Mouse (Mus musculus): ENCODE measurements around the gene Auh. TPM values are rescaled to one million over a fixed set of nuclear protein-coding genes. Genes with fewer than 3 reads are reported as not detected.
A peak's percentile ranks its signal among the peaks of the same experiment; 100 is the strongest.

Gene Auh
- polyA plus RNA-seq, 1 experiment from 2014 or later = 46.8 TPM

DNA sequence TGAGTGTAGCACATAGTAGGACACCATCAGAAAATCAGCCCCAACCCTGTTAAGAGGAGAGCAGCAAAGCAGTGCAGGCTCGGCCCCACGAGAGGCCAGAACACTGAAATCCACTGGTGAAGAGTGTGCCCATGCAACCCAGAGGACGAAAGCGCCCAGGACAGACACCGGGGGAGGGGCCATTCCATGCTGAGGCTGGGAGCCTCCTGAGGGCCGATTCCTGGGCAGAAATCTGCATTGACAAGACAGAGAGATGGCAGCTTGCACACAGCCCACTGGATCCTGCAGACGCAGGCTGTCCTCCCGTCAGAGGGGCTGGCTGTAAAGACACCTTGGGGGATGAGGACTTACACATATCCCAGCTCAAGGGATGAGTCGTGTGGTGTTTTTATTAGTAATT, 104.7 kb downstream of the Auh start:
- WGBS = 55% methylated on average over 9 of the region's 9 CpGs
- Histone ChIP-seq H3K9me3 (no peaks in the 10 kb centered on the region), H3K9ac (no peak overlapping the region), H3K4me1 (replicated peaks) (peaks cover 28% of the 10 kb centered on the region), H3K4me2 (replicated peaks) (peak overlapping the region; percentile 23), H3K27me3 (replicated peaks) (no peaks in the 10 kb centered on the region), H3K36me3 (no peaks in the 10 kb centered on the region), H3K4me3 (replicated peaks) (no peak overlapping the region), H3K27ac (no peak overlapping the region)
- ATAC-seq = 0 out of 2 replicates have a peak, but pooled peaks have one; percentile 11

DNA sequence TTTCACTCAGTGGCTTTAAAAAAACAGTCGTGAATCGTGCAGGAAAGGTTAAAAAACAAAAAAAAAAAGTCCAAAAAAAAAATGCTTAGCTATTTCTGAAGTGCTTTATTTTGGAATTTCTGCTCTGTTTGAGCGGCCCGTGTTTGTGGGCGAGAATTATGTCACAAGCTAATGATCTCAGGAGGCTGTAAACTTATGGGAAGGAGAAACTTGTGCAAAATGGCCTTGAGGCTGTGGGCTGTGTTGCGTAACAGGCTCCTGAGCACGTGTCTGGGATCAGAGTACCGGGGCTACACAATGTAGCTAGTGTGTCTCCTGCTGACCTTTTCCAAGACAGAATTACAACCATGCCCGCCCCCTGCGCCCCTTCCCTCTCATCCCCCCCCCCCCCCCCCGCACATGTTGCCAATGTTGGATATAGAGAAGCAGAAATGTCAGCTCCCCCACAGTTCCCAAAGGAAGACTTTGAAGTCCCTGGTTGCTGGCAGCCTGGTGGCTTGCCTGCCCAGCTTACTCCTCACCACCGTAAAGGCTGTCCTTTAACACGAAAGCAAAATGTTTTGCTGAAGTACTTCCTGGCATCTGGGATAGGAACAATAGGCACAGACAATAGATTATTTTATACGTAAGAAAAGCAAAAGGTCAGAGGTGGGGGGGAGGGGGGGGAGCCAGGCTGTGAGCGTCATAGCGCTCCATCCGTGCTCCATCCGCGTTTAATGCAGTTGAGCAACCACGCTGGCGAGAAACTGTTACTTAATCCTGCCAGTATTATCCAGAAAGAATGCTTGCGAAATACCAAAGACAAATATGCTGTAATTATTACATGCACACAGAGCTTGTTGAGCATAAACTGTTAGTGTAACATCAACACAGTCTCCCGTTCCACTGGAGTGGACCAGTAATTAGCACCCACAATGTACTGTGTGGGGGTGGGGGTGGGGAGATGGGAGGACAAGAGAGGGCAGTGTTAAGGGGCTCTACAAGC, 107.0 kb downstream of the Auh start:
- Histone ChIP-seq H3K27me3 (replicated peaks) (no peaks in the 10 kb centered on the region), H3K9ac (no peak overlapping the region), H3K27ac (peak overlapping the region; percentile 38; the same call in 1 of the 2 replicates), H3K4me2 (replicated peaks) (0 out of 2 replicates have a peak overlapping the region, but pooled peaks have one; percentile 22), H3K36me3 (no peaks in the 10 kb centered on the region), H3K4me1 (replicated peaks) (peaks cover 45% of the 10 kb centered on the region), H3K9me3 (no peaks in the 10 kb centered on the region), H3K4me3 (replicated peaks) (no peak overlapping the region)
- ATAC-seq = peak; percentile 73
- WGBS = 20% methylated on average over 23 of the region's 23 CpGs

DNA sequence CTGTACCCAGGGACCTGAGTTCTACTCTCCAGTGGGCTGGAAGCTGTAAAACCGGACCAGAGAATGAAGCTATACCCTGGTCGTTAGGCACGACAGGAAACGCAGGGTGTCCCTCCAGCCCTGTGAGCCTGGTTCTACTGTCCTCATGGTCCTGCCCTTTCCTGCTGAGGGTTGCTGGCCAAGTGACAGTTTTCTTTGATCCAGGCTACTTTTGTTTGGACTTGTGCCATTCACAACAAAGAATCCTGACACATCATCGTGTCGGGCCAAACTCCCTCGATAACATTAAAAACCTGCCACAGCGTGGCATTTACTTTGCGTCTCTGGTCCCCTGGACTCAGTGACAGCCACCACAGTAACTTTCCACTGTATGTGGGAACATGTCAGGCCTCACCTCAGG, 107.9 kb downstream of the Auh start:
- Histone ChIP-seq H3K27me3 (replicated peaks) (no peaks in the 10 kb centered on the region), H3K4me2 (replicated peaks) (no peak overlapping the region), H3K27ac (peak overlapping the region; percentile 38), H3K4me3 (replicated peaks) (no peak overlapping the region), H3K36me3 (no peaks in the 10 kb centered on the region), H3K9me3 (no peaks in the 10 kb centered on the region), H3K4me1 (replicated peaks) (peaks cover 45% of the 10 kb centered on the region), H3K9ac (no peak overlapping the region)
- ATAC-seq = no peak
- WGBS = 59% methylated on average over 9 of the region's 9 CpGs

DNA sequence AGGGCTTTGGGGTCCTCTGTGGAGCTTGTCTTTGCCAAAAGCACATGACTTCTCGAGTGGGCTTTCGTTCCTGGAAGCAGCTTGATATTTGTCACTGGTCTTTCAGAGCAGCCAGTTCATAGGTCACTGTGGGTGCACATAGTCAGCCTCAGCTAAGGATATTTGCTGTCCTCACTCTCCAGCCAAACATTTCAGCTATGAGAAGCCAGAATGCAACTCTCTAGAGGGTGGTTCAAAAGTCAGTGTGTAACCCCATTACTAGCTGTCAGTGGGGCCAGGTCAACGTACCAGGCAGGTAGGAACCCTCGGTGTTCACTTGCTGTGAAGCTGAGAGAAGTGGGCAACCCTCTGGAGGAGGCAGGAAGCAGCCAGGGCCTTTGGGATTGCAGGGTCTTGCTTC, 109.6 kb downstream of the Auh start:
- Histone ChIP-seq H3K9me3 (no peaks in the 10 kb centered on the region), H3K36me3 (no peaks in the 10 kb centered on the region), H3K27me3 (replicated peaks) (no peaks in the 10 kb centered on the region), H3K4me2 (replicated peaks) (no peak overlapping the region), H3K9ac (no peak overlapping the region), H3K27ac (0 out of 2 replicates have a peak overlapping the region, but pooled peaks have one; percentile 73), H3K4me3 (replicated peaks) (no peak overlapping the region), H3K4me1 (replicated peaks) (peaks cover 44% of the 10 kb centered on the region)
- 71% methylated on average over 4 of the region's 4 CpGs for WGBS
- no peak for ATAC-seq

DNA sequence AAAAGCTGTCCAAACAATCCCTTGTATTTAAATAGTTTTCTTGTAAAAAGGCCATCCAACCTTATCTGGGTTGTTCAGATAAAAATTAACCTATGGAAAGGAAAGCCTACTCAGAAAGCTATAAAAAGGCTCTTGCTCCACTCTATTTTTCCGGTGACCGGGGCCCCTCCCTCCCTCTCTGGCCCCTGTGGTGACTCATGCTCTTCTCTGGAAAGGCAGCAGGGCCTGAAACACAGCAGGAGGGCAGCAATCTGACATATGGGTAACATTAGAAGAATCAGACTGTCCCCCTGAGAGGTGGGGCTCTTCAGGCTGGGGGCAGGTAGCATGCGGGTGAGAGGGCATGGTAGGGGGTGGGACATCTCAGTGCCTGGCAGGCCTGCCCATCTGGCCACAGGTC, 110.7 kb downstream of the Auh start:
- H3K36me3 ChIP-seq = no peaks in the 10 kb centered on the region
- H3K27me3 ChIP-seq (replicated peaks) = no peaks in the 10 kb centered on the region
- H3K9me3 ChIP-seq = no peaks in the 10 kb centered on the region
- peaks cover 41% of the 10 kb centered on the region for H3K4me1 ChIP-seq (replicated peaks)
- no peak overlapping the region for H3K4me3 ChIP-seq (replicated peaks)
- peak overlapping the region; percentile 24; the same call in 1 of the 2 replicates for H3K4me2 ChIP-seq (replicated peaks)
- no peak overlapping the region; the same call in 1 of the 2 replicates for H3K9ac ChIP-seq
- ATAC-seq = peak; percentile 80
- WGBS = 14% methylated on average over 3 of the region's 3 CpGs
- peak overlapping the region; percentile 73 for H3K27ac ChIP-seq

DNA sequence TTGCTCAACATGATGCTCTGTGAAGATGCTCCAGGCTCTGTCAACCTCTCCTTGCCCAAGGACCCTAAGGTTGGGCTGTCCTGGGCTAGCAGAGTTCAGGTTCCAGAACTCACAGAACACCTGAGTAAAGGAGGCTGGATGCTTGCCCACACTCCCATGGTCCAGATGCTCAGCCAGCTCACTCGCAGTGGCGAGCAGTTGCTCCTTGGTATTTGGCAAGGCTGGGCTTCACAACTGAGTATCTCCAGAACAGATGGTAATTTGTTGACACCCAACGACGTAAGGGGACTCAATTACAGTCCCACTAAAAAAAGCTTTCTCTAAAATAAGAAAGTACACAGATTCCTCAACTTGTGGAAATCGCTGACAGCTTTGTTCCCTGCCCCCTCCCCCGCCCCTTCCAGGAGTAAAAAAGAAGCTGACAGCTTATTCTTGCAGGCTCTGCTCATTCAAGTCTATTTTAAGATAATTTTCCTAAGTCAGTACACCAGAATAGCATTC, 111.4 kb downstream of the Auh start:
- Histone ChIP-seq H3K36me3 (no peaks in the 10 kb centered on the region), H3K4me3 (replicated peaks) (no peak overlapping the region), H3K9me3 (no peaks in the 10 kb centered on the region), H3K27ac (peak overlapping the region; percentile 58), H3K27me3 (replicated peaks) (no peaks in the 10 kb centered on the region), H3K4me1 (replicated peaks) (peaks cover 44% of the 10 kb centered on the region), H3K9ac (no peak overlapping the region), H3K4me2 (replicated peaks) (peak overlapping the region; percentile 24; the same call in 1 of the 2 replicates)
- WGBS = 38% methylated on average over 6 of the region's 6 CpGs
- ATAC-seq = no peak

DNA sequence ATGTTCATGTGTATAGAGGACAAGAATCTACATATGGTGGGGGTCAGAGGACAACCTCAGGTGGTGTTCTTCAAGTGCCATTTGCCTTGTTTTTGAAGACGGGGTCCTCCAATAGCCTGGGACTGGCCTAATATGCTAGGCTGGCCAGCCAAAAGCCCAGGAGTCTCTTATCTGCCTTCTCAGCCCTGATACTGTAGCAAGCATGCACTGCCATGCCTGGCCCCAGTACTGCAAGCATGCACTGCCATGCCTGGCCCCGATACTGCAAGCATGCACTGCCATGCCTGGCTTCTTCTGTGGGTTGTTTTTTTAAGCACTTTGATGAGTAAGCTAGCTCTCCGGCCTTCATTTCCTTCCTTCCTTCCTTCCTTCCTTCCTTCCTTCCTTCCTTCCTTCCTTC, 115.7 kb downstream of the Auh start:
- Histone ChIP-seq H3K36me3 (no peaks in the 10 kb centered on the region), H3K4me2 (replicated peaks) (no peak overlapping the region), H3K4me1 (replicated peaks) (peaks cover 16% of the 10 kb centered on the region), H3K9me3 (no peaks in the 10 kb centered on the region), H3K27me3 (replicated peaks) (no peaks in the 10 kb centered on the region), H3K27ac (no peak overlapping the region), H3K4me3 (replicated peaks) (no peak overlapping the region), H3K9ac (no peak overlapping the region)
- ATAC-seq = no peak
- WGBS = 90% methylated on average over 3 of the region's 3 CpGs

DNA sequence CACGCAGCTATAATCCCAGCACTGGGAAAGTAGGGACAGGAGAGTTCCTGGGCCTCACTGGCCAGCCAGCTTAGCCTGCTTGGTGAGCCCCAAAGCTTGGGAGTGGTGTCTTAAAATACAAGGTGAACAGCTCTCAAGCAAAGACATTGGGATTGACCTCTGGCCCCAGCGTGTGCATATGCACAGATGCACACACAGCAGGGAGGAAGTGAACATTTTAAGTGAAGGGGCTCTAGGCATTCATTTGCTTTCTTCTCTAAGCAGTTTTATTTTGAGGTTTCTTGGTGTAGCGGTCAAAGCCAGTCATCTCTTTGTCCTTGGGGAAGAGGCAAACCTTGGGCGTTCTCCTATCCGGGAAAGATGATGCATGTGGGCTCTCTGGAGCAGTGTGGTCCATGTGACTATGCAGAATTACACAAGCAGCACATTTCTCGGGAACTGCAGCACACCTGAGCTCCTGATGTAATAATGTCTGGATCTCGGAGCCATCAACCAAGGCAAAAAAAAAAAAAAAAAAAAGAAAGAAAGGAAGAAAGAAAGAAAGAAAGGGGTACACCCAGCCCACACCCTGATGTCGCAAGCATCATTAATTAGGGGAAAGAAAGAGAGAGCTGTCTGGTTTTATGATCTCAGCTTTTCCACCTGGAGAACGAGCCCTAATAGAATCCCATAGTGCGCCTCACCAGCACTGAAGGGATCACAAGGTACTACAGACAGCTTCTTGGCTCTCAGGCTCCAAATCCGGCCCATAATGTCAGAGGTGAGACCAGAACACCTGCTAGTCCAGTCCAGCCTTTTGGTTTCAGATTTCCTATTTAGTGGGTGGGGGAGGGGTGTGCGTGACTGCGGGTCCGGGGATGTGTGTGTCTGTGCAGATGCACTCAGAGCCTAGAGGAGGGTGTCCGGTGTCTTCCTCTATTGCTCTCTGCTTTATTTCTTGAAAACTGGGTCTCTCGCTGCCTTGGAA, 116.6 kb downstream of the Auh start:
- Histone ChIP-seq H3K4me1 (replicated peaks) (peaks cover 9% of the 10 kb centered on the region), H3K4me3 (replicated peaks) (no peak overlapping the region), H3K36me3 (no peaks in the 10 kb centered on the region), H3K9me3 (no peaks in the 10 kb centered on the region), H3K9ac (no peak overlapping the region), H3K27me3 (replicated peaks) (no peaks in the 10 kb centered on the region), H3K27ac (no peak overlapping the region), H3K4me2 (replicated peaks) (no peak overlapping the region)
- ATAC-seq = peak; percentile 21; the same call in 1 of the 2 replicates
- 66% methylated on average over 16 of the region's 16 CpGs for WGBS

DNA sequence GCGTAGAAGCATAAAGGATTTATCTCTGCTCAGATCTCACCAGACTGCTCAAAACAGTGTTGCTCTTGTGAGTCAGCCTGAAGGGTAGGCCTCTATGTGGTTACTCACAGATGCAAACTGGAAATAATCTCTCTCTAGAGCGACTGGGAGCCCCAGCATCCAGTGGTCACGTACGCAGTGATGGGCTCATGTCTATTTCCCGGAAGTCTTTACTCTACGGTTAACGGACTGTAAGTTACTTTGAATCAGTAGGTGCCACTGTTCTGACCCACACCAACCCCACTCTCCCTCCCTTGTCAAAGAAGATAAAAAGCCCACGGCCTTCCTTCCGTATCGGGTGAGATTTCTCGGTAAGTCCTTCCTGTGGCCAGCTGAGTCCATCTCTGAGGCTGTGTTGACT, 121.8 kb downstream of the Auh start:
- Histone ChIP-seq H3K4me2 (replicated peaks) (no peak overlapping the region), H3K27me3 (replicated peaks) (no peaks in the 10 kb centered on the region), H3K36me3 (no peaks in the 10 kb centered on the region), H3K9me3 (no peaks in the 10 kb centered on the region), H3K4me1 (replicated peaks) (0 out of 2 replicates have a peak, but pooled peaks cover 7% of the 10 kb centered on the region), H3K4me3 (replicated peaks) (no peak overlapping the region), H3K9ac (no peak overlapping the region), H3K27ac (no peak overlapping the region)
- 91% methylated on average over 11 of the region's 11 CpGs for WGBS
- no peak for ATAC-seq

DNA sequence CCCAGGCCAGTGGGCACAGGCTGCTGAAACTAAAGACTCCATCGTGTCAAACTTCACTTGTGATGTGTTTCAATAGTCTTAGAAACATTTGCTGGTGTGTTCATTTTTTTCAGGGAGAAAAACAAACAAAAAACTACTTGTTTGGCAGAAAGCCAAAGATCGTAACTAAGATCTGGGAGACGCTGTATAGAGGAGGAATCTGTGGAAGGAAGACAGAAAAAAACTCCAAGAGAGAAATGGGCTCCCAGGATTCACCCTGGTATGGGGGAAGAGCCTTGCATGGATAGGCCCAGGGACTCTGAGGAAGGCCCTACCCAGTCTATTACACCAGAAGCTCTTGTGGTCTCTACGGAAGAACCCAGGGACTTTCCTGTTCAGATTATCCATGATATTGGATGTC, 123.5 kb downstream of the Auh start:
- Histone ChIP-seq H3K4me1 (replicated peaks) (peaks cover 6% of the 10 kb centered on the region; the same call in 1 of the 2 replicates), H3K4me3 (replicated peaks) (no peak overlapping the region), H3K27ac (no peak overlapping the region), H3K9me3 (no peaks in the 10 kb centered on the region), H3K36me3 (no peaks in the 10 kb centered on the region), H3K27me3 (replicated peaks) (no peaks in the 10 kb centered on the region), H3K4me2 (replicated peaks) (no peak overlapping the region), H3K9ac (no peak overlapping the region)
- 30% methylated on average over 4 of the region's 4 CpGs for WGBS
- ATAC-seq = no peak

DNA sequence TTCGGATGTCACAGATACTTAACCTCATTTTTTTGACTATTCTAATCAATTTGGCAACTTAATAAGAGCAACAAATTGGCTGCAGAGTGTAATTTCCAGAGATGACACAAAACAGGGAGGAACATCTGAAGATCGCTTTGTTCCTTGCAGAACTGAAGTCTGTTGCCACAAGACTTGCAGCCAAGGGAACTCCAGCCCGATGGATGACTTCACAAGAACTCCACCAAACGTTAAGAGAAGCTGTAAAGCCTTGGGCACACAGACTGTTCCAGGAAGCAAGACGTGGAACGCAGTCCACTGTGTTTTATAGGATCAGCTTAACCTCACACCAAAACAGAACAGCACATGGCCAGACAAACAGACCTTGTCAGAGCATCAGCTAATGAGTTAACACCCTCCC, 123.9 kb downstream of the Auh start:
- H3K27ac ChIP-seq = no peak overlapping the region
- peaks cover 10% of the 10 kb centered on the region; the same call in 1 of the 2 replicates for H3K4me1 ChIP-seq (replicated peaks)
- no peaks in the 10 kb centered on the region for H3K9me3 ChIP-seq
- no peaks in the 10 kb centered on the region for H3K36me3 ChIP-seq
- no peak for ATAC-seq
- no peak overlapping the region for H3K4me2 ChIP-seq (replicated peaks)
- WGBS = 39% methylated on average over 6 of the region's 6 CpGs
- H3K27me3 ChIP-seq (replicated peaks) = no peaks in the 10 kb centered on the region
- no peak overlapping the region for H3K9ac ChIP-seq
- H3K4me3 ChIP-seq (replicated peaks) = no peak overlapping the region

DNA sequence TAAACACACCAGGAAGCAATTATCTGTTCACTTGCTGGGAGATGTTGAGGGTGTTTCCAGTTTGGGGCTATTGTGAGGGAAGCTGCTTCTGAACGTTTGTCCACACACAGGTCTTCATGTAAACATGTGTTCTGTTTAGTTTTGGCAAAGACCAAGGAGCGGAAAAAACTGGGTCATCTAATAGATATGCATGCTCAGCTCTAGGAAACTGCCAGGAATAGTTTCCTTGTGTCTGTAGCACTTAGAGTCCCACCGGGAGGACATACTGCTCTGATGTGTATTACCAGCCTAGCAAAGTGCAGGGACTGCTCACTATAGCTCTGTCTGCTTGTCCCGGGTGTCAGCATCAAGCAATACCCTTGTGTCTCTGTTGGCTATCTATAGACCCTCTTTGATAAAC, 127.0 kb downstream of the Auh start:
- Histone ChIP-seq H3K27me3 (replicated peaks) (no peaks in the 10 kb centered on the region), H3K4me2 (replicated peaks) (no peak overlapping the region), H3K9me3 (no peaks in the 10 kb centered on the region), H3K4me3 (replicated peaks) (no peak overlapping the region), H3K9ac (no peak overlapping the region), H3K4me1 (replicated peaks) (peaks cover 15% of the 10 kb centered on the region; the same call in 1 of the 2 replicates), H3K36me3 (no peaks in the 10 kb centered on the region), H3K27ac (no peak overlapping the region)
- WGBS = 53% methylated on average over 4 of the region's 4 CpGs
- no peak for ATAC-seq
